Mouse (Mus musculus) right cerebral cortex, postnatal 14 days (tissue): Measurements from ENCODE around the gene Retreg2.

Source experiments
- DNase-seq: peaks from one replicate; pipeline ENCODE4 v3.0.0; 2022

Retreg2 gene

GRCm38 (mm10) chr1:75142301-75143261, at the start of gene Retreg2, which contains the start of gene Cnppd1:
TSS of gene Retreg2 (plus strand) at chr1:75142778.
TSS of gene Cnppd1 (minus strand) at chr1:75142711.
- DNase-seq = peak; percentile 97

GRCm38 (mm10) chr1:75122211-75122610, 20.4 kb upstream of the Retreg2 start:
- DNase-seq = no peak

GRCm38 (mm10) chr1:75124346-75125321, 17.9 kb upstream of the Retreg2 start, which contains the start of gene Nhej1:
TSS of gene Nhej1 (minus strand) at chr1:75125200.
- DNase-seq = peak; percentile 94

GRCm38 (mm10) chr1:75125418-75125817, 17.2 kb upstream of the Retreg2 start:
- no peak for DNase-seq

- no peak for DNase-seq
Observed at GRCm38 (mm10) chr1:75128641-75129040, 13.9 kb upstream of the Retreg2 start.

- no peak for DNase-seq
Observed at GRCm38 (mm10) chr1:75133421-75134207, 9.0 kb upstream of the Retreg2 start, which contains the start of gene Slc23a3. TSS of gene Slc23a3 (minus strand) at chr1:75133890.

GRCm38 (mm10) chr1:75136293-75136692, 6.3 kb upstream of the Retreg2 start:
- DNase-seq = no peak

- no peak for DNase-seq
Observed at GRCm38 (mm10) chr1:75136730-75137129, 5.8 kb upstream of the Retreg2 start.

GRCm38 (mm10) chr1:75138448-75138847, 4.1 kb upstream of the Retreg2 start:
- no peak for DNase-seq

GRCm38 (mm10) chr1:75140601-75141190, 1.9 kb upstream of the Retreg2 start:
- DNase-seq = no peak

GRCm38 (mm10) chr1:75141486-75142190, 940 bp upstream of the Retreg2 start:
- peak; percentile 64 for DNase-seq

- DNase-seq = no peak
Observed at GRCm38 (mm10) chr1:75145589-75145988, 3.0 kb downstream of the Retreg2 start.

- no peak for DNase-seq
Observed at GRCm38 (mm10) chr1:75147411-75148135, 5.0 kb downstream of the Retreg2 start.

- DNase-seq = no peak
Observed at GRCm38 (mm10) chr1:75148727-75149126, 6.1 kb downstream of the Retreg2 start.

- no peak for DNase-seq
Observed at GRCm38 (mm10) chr1:75155837-75156236, 13.3 kb downstream of the Retreg2 start.

GRCm38 (mm10) chr1:75158990-75159389, 16.4 kb downstream of the Retreg2 start:
- DNase-seq = no peak

GRCm38 (mm10) chr1:75159540-75160255, 17.1 kb downstream of the Retreg2 start:
- no peak for DNase-seq

GRCm38 (mm10) chr1:75160256-75160617, 17.7 kb downstream of the Retreg2 start:
- DNase-seq = no peak

- DNase-seq = no peak
Observed at GRCm38 (mm10) chr1:75168093-75168471, 25.5 kb downstream of the Retreg2 start.
